Mouse (Mus musculus) 3134 (cell line): ENCODE results near the gene 1810046K07Rik.

Source experiments
- DNase-seq: peaks from one replicate; pipeline ENCODE4 v3.0.0-alpha.2; 2011; ENCODE audit warnings: low spot score; ENCODE audit not compliant: insufficient read length; ENCODE audit errors: extremely low read depth

1810046K07Rik gene

GRCm38 (mm10) chr9:51306351-51306750 lies 22.4 kb downstream of the 1810046K07Rik start:
- DNase-seq: no peak

DNA sequence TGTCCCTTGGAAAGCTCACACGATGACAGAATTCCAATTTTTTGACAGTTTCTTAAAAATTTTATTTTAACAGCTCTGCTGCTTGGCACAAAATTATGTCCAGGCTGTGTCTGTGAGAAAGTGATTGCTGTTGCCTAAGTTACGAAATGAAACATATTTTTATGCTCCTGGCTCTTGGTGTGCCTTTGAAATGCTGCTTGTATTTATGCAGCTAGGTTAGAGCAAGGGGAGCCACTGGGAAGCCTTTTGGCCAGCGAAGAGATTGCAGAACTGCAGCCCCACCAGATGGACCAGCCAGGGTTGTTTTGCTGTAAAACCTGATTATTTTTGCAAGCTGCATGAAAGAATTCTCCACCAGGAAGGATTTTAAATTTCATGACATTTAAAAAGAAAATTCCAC lies 23.6 kb downstream of the 1810046K07Rik start:
- DNase-seq: no peak

DNA sequence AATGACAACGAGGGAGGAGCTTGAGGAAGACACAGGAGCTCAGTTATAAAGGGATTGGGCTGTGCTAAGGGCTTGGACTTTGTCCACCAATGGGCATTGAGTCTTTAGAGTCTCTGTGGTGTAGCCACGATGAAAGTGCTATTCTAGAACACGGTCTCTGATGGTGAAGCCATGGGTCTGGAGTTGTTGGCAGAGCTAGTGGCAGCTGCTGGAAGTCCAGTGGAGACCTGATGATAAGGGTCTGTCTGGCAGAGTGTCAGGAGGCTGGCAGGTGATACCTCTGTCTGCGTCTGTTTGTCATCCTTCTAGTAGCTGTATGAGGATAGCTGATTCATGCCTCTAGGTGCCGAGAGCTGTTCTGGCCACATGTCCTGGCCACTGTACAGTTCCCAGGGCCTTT lies 24.7 kb downstream of the 1810046K07Rik start:
- no peak for DNase-seq

- no peak for DNase-seq
These were observed 35.2 kb downstream of the 1810046K07Rik start for GRCm38 (mm10) chr9:51293541-51293940.

GRCm38 (mm10) chr9:51292674-51293073 lies 36.0 kb downstream of the 1810046K07Rik start:
- DNase-seq: peak; percentile 47

GRCm38 (mm10) chr9:51290980-51291379 lies 37.7 kb downstream of the 1810046K07Rik start:
- DNase-seq: no peak

DNA sequence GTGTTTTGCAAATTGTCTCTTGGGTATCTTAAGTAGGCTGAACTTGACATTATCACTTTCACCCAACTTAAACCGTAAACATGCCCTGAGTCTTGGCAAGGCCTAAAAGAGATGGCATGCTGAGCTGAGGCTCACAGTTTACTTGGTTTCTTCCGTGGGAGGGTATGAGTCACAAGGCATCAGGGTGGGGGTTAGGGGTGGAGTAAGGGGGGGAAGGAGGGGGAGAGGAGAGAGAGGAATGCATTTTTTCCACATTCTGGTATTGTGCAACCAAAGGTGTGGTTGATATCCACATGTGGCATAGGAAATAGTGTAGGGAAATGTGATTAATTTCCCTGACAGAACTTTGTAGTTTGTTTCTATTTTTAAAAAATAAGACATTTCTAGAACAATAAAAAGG lies 42.6 kb downstream of the 1810046K07Rik start:
- DNase-seq: peak; percentile 61

DNA sequence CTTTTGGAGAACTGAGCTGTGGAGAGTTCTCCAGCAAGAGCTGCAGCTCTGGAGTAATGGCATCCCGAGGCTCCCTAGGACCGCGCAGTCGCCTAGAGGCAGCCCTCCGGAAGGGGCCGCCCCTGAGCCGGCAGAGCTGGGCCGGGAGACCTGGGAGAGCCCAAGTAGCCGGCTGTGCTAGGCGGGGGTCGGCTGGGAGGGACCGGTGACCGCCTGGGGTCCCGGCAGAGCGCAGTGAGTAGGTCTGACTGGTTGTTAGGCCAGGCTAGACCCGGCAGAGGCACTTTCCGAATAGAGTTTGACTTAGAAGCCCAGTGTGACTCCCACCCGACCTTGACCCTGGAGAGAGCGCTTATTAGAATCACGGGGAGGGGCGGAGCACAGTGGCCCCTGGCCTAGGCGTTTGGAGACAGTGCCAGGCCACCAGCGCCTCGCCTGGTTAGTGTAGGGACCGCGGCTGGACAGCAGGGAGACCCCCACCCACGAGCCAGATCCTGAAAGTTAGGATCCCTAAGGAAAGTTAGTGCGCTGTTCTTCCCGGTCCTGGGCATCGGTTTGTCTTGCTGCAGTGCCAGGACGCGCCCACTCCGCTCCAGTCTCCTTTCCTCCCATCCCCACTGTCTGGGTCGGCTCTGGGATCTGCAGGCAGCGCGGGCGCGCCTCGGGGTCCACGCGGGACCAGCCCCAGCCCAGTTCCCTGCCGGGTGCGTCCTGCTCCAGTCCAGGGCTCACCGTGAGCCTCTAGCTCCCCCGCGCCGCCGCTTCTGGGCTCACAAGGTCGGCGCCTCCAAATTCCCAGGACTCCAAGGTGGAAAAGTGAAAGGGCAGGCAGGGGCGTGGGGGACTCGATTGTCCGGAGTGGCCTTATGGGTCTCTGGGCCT lies 50.0 kb downstream of the 1810046K07Rik start, which contains the start of gene Colca2:
Colca2 (minus strand) TSS at position 70 of the 882 bp plus-strand sequence.
- DNase-seq: peak; percentile 43

DNA sequence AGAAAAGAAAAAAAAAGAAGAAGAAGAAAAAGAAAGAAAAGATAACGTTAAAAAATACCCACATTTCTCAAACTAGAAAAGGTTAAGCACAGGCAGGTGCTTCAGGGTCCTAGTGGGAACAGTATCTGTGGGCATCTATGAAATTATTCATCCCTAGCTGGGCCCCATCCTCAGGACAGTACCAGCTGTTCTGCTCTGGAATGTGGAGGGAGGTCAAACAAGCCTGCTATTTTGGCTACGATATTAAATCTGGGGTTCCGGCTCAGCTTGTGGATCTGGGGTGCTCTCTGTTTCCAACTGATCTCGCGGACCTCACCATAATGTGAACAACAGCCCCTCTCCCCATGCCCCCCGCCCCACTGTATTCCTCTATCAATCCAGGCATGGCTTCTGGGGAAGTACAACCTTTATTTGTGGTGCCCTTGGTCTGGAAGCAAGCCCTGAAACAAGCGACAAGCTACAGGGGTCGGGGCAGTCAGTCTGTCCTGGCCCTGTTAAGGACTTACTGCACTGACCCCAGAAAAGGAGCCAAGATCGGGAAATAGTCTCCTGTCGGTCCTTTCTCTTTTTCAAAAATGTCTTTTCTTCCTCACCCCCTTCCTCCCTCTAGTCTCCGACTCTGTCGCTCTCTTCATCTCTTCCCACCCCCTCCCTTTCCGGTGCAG lies 50.8 kb downstream of the 1810046K07Rik start:
- DNase-seq: no peak

DNA sequence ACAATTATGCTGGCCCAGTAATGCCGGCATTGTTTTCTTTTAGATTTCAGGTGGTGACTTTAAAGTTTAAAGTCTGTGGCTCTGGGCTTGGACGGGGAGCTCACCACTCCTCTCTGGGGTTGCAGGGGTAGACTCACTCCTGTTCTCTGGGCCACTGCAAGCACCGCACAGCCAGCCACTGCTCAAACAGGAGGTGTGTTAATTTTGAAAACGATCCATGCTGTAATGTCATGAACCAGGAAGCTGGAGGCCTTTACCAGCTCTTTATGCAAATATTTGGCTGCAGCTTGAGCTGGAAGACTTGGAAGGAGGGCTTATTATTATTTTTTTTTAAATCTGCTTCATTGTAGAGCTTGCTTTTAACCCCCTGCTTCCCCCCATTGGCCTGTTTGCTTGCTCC lies 54.0 kb downstream of the 1810046K07Rik start:
- no peak for DNase-seq

- DNase-seq: no peak
These were observed 55.0 kb downstream of the 1810046K07Rik start for GRCm38 (mm10) chr9:51273581-51274154.

DNA sequence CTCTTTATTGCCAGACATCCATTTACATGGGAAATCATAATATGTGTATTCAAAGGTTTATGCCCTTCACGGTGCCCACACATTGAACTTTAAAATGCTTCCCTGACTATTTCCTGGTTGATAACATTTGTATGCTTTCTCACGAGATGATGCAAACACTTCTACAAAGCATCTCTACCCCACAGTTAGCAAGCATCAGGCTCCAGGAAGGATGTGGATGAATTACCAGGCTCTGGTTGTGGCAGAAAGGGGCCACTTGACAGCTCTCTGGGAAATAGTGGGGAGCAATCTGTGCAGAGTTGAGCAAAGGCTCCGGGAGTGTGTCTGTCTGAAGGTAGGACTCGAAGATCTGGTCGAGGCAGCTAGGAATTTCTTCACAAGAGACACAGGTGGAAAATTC lies 56.6 kb downstream of the 1810046K07Rik start:
- no peak for DNase-seq

- no peak for DNase-seq
These were observed 57.6 kb downstream of the 1810046K07Rik start for GRCm38 (mm10) chr9:51271073-51271472.

DNA sequence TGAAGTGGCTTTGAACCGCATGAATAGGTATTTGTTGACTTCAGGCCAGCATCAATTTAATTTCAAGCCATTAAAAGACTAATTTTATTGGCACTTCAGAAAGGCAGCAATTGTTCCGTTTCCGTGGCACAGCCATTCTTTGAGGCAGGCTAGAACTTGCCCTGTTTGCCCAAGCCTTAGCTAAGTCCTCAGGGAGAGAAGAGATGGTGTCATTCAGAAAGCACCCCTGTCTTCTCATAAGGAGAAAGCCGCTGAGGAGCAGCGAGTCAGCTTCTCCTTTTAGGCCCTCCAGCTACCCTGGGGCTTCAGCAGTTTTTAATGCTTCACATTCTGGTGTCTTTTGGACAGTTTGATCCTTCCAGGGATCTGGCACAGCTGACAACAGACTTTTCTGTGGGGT lies 59.9 kb downstream of the 1810046K07Rik start:
- DNase-seq: no peak

GRCm38 (mm10) chr9:51258426-51258825 lies 70.3 kb downstream of the 1810046K07Rik start:
- DNase-seq: no peak

DNA sequence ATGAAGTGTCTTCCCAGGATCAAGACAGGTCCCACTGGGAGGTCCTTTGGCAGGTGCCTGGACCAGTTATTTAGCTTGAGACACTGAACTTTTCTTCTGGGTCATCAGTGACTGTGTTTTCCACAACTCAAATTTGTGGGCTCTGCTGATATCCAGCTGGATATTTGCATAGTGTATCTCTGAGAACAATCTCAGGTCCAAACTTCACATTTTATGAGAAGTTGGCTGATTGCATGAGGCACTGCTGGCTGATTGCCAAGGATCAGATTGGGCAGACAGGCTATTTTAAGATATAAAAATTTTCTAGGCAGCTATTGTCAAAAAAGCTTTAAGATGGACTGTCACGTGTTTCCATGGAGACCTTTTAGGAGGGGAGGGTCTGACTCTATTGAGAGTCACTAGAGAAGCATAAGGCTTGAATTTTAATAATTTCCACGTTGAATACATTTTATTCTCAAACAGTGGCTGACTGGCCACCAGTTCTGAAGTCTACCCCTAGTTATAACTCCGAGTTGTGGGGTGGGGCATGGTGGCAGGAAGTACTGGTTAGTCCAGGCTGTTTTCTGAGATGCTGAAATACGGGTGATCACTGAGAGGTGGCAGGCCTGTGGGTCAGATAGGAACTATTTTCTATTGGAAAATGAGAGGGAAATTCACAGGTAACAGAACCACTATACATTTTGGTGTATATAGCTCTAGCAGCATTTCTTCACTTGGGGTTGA lies 71.8 kb downstream of the 1810046K07Rik start:
- DNase-seq: no peak
